Mouse (Mus musculus) MEL (cell line): ENCODE results near the gene Klk1.

Experiments used
- CTCF ChIP-seq, 3 experiments: IDR thresholded peaks in 2 of 3; conservative IDR thresholded peaks in 1 of 3; 2 replicates each; pipeline ENCODE4 v1.5.1; 2011 to 2012; ENCODE audit warnings: low read length in 3 of 3, low read depth in 2 of 3, mild to moderate bottlenecking in 2 of 3, improper control_type of control experiment in 1 of 3, inconsistent platforms in 1 of 3, mixed read lengths in 1 of 3, moderate library complexity in 1 of 3; ENCODE audit not compliant: control insufficient read depth in 1 of 3, insufficient read depth in 1 of 3, poor library complexity in 1 of 3, severe bottlenecking in 1 of 3
- E2F4 ChIP-seq: IDR thresholded peaks from 2 replicates; pipeline ENCODE4 v1.6.1; 2011; ENCODE audit warnings: low read depth, low read length, improper control_type of control experiment, borderline replicate concordance
- EP300 ChIP-seq, 2 experiments: IDR thresholded peaks; 2 replicates each; pipeline ENCODE4 v1.6.1; 2011; ENCODE audit warnings: improper control_type of control experiment in 2 of 2, low read length in 2 of 2, low read depth in 1 of 2, mild to moderate bottlenecking in 1 of 2
- MAFK ChIP-seq: IDR thresholded peaks from 2 replicates; pipeline ENCODE4 v1.6.1; 2011; ENCODE audit warnings: low read depth, mild to moderate bottlenecking, low read length, improper control_type of control experiment, borderline replicate concordance
- MAX ChIP-seq: IDR thresholded peaks from 2 replicates; pipeline ENCODE4 v1.6.1; 2011; ENCODE audit warnings: low read length, improper control_type of control experiment
- MEF2A ChIP-seq: IDR thresholded peaks from 2 replicates; pipeline ENCODE4 v1.6.1; 2014; ENCODE audit warnings: low read depth, mild to moderate bottlenecking, inconsistent platforms, low read length, improper control_type of control experiment; ENCODE audit not compliant: poor library complexity, insufficient replicate concordance, severe bottlenecking; ENCODE audit errors: extremely low read depth
- POLR2A ChIP-seq, 2 experiments: IDR thresholded peaks; 2 replicates each; pipeline ENCODE4 v1.6.1; 2011 to 2012; ENCODE audit warnings: low read length in 2 of 2, mild to moderate bottlenecking in 2 of 2, control low read depth in 1 of 2, improper control_type of control experiment in 1 of 2, low read depth in 1 of 2, moderate library complexity in 1 of 2; ENCODE audit not compliant: control insufficient read depth in 1 of 2, insufficient read depth in 1 of 2, poor library complexity in 1 of 2
- POLR2AphosphoS2 ChIP-seq: IDR thresholded peaks from 2 replicates; pipeline ENCODE4 v1.6.1; 2011; ENCODE audit warnings: low read length, improper control_type of control experiment
- TBP ChIP-seq: IDR thresholded peaks from 2 replicates; pipeline ENCODE4 v1.8.0; 2011; ENCODE audit warnings: low read depth, low read length, improper control_type of control experiment
- ZMIZ1 ChIP-seq: IDR thresholded peaks from 2 replicates; pipeline ENCODE4 v1.6.1; 2012; ENCODE audit warnings: low read depth, mild to moderate bottlenecking, inconsistent platforms, low read length, improper control_type of control experiment, moderate library complexity
- ZNF384 ChIP-seq: IDR thresholded peaks from 2 replicates; pipeline ENCODE4 v1.6.1; 2012; ENCODE audit warnings: low read depth, mild to moderate bottlenecking, inconsistent platforms, low read length, improper control_type of control experiment

GRCm38 (mm10) chr7:44244080-44244479 is 18.9 kb downstream of the Klk1 start:
- no peak; a peak in 1 of 4 replicates for TF ChIP-seq POLR2A (IDR thresholded peaks at IDR 0.05; ENCODE audit: control insufficient read depth in 1 of 2, insufficient read depth in 1 of 2, low read depth in 1 of 2, low read length in 2 of 2, poor library complexity in 1 of 2)
- TF ChIP-seq CTCF (IDR thresholded peaks at IDR 0.05 in 2 of 3, conservative IDR thresholded peaks at IDR 0.05 in 1 of 3; ENCODE audit: control insufficient read depth in 1 of 3, insufficient read depth in 1 of 3, low read depth in 2 of 3, low read length in 3 of 3, poor library complexity in 1 of 3, severe bottlenecking in 1 of 3) = no peak
- no peak for TF ChIP-seq E2F4
- TF ChIP-seq MAX = no peak
- TF ChIP-seq MAFK = no peak
- peak; percentile 8; the same call in 1 of the 2 replicates for TF ChIP-seq POLR2AphosphoS2
- TF ChIP-seq ZMIZ1 = no peak
- no peak for TF ChIP-seq MEF2A
- TF ChIP-seq EP300 (IDR thresholded peaks at IDR 0.05; ENCODE audit: low read depth in 1 of 2, low read length in 2 of 2) = no peak
- no peak for TF ChIP-seq TBP
- no peak for TF ChIP-seq ZNF384
